Mouse (Mus musculus): ENCODE measurements at regions not wholly inside any gene's neighbourhood (a gene's known extent, or its start where the extent isn't known, plus 50 kb on each side); places are given as distances from the start of the nearest gene placed in this dataset.

DNA sequence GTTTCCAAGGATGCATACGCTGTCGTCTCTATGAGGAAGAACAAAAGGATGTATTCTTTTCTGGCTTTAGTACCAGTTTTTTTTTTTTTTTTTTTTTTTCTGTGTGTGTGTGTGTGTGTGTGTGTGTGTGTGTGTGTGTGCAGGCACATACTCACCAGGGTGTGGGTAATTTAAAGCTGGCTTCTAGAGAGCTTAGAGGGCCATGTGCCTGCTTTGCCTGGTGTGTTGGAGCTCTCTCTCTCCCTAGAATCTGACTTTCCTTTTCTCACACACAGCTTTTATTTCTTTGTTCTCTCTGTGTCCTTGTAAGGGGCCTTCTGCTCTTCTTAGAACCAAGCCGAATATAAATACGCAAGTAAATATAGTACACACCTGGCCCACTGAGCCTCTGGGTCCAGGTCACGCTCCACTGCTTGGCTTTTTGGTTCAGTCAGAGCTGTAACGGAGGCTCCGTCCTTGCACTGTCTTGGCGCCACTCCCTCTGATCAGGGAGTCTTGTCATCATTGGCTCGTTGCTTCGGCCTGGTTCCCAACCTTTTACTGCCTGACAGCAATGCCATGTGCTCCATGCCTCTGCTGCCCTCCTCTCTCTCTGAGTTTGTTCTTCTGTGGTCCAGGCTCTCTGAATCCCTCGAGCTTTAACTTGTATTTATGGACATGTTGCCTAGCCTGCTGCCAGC, 283.7 kb upstream of the Cnr1 start:
- TF ChIP-seq CTCF (IDR thresholded peaks at IDR 0.05; ENCODE audit: low read depth, low read length): no peak
- no peak for TF ChIP-seq POLR2A (IDR thresholded peaks at IDR 0.05; ENCODE audit: borderline replicate concordance, low read depth, low read length)

All from bone marrow macrophage, adult 2 months (primary cell).